8 mouse cellular contexts compared by ENCODE assay signal in the genomic region with DNA sequence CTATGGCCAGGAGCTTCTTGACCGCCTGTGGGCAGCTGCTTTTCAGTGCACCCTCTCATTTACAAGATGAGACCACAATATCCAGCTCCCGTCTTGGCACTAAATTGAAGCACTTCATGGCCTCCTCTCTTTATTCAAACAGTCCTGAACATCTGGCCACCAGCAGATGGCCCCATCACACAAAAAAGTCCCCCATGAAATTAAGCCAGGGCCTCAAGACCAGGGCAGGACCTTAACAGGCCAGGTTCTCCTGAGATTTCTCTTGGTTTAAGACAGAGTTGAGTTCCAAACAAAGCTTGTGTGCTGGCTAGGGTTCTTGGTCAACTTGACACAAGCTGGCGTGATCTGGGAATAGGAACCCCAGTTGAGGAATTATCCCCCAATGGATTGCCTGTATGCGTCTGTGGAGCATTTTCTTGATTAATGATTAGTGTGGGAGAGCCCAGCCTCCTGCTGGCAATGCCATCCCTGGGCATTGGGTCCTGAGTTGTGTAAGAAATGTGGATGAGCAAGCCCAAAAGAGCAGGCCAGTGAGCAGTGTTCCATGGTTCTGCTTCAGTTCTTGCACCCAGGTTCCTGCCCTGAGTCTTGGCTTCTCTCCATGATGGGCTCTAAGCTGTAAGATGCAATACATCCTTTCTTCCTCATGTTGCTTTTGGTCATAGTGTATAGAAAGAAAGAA.
DNase-seq lines count a peak whose midpoint lies in the region; ATAC-seq and TF ChIP-seq lines count a peak whose summit lies in the region.

No protein-coding gene starts in this region.

- no peak overlapping the region for H3K27ac ChIP-seq in hindbrain, embryonic 14.5 days
- H3K27ac ChIP-seq in hindbrain, embryonic 13.5 days, result no peak overlapping the region
- no peak overlapping the region for H3K27ac ChIP-seq in ES-Bruce4 (ENCODE audit: insufficient read depth, low read length)
- H3K27ac ChIP-seq in kidney, postnatal 0 days, result no peak overlapping the region

- no peaks in the 10 kb centered on the region for H3K27me3 ChIP-seq in hindbrain, embryonic 14.5 days (ENCODE audit: control insufficient read depth, insufficient read depth, low read length)
- no peaks in the 10 kb centered on the region for H3K27me3 ChIP-seq in hindbrain, embryonic 13.5 days
- H3K27me3 ChIP-seq in ES-Bruce4 (ENCODE audit: control insufficient read depth, insufficient read depth, low read length, poor library complexity, severe bottlenecking), result no peaks in the 10 kb centered on the region
- no peaks in the 10 kb centered on the region for H3K27me3 ChIP-seq in kidney, postnatal 0 days (ENCODE audit: insufficient read depth, low read length)

- peak; percentile 26 for DNase-seq in hindbrain, embryonic 14.5 days (ENCODE audit: low spot score)
- DNase-seq in c-Kit-positive CD71-positive TER-119-positive erythroid progenitor cells, embryonic 14.5 days (ENCODE audit: low spot score), result peak; percentile 8
- DNase-seq in gastrocnemius, adult 8-10 months (ENCODE audit: low spot score in 2 of 2), result peak; percentile 4 to 33
- DNase-seq in kidney, postnatal 0 days (ENCODE audit: low spot score), result peak; percentile 69
- peak; percentile 32 for DNase-seq in thymus, postnatal 4 days

- no peak overlapping the region for H3K4me2 ChIP-seq in hindbrain, embryonic 14.5 days (replicated peaks)
- H3K4me2 ChIP-seq in hindbrain, embryonic 13.5 days, result no peak overlapping the region
- no peak overlapping the region for H3K4me2 ChIP-seq in kidney, postnatal 0 days (ENCODE audit: low read length)

- H3K4me3 ChIP-seq in hindbrain, embryonic 14.5 days (replicated peaks; ENCODE audit: low read length), result no peak overlapping the region
- H3K4me3 ChIP-seq in hindbrain, embryonic 13.5 days, result no peak overlapping the region
- no peak overlapping the region for H3K4me3 ChIP-seq in ES-Bruce4 (ENCODE audit: low read depth, low read length)
- no peak overlapping the region for H3K4me3 ChIP-seq in kidney, postnatal 0 days (replicated peaks; ENCODE audit: low read depth, low read length)

- 63% methylated on average over 4 of the region's 4 CpGs for WGBS in hindbrain, embryonic 14.5 days
- 58% methylated on average over 4 of the region's 4 CpGs for WGBS in hindbrain, embryonic 13.5 days
- 54% methylated on average over 4 of the region's 4 CpGs for WGBS in kidney, postnatal 0 days

- no peaks in the 10 kb centered on the region for H3K36me3 ChIP-seq in hindbrain, embryonic 14.5 days (replicated peaks; ENCODE audit: control insufficient read depth, insufficient read depth)
- no peaks in the 10 kb centered on the region for H3K36me3 ChIP-seq in hindbrain, embryonic 13.5 days
- no peaks in the 10 kb centered on the region for H3K36me3 ChIP-seq in ES-Bruce4 (ENCODE audit: control insufficient read depth, insufficient read depth, low read length, poor library complexity, severe bottlenecking)
- H3K36me3 ChIP-seq in kidney, postnatal 0 days (ENCODE audit: insufficient read depth, low read length), result no peaks in the 10 kb centered on the region

- ATAC-seq in hindbrain, embryonic 14.5 days (ENCODE audit: low FRiP score), result no peak
- no peak for ATAC-seq in hindbrain, embryonic 13.5 days (ENCODE audit: low FRiP score)
- 0 out of 2 replicates have a peak, but pooled peaks have one; percentile 10 for ATAC-seq in kidney, postnatal 0 days (replicated peaks; ENCODE audit: low FRiP score, low read depth)
- ATAC-seq in megakaryocyte progenitor cell, adult 5-6 weeks (replicated peaks; ENCODE audit: poor library complexity), result peak; percentile 87

- TF ChIP-seq POLR2A in ES-Bruce4 (IDR thresholded peaks at IDR 0.05; ENCODE audit: insufficient read depth, low read length), result no peak

- peak; percentile 35 for TF ChIP-seq CTCF in ES-Bruce4 (IDR thresholded peaks at IDR 0.05; ENCODE audit: low read depth, low read length)
- peak; percentile 73 for TF ChIP-seq CTCF in kidney, postnatal 0 days (IDR thresholded peaks at IDR 0.05; ENCODE audit: low read depth)

- no peaks in the 10 kb centered on the region for H3K4me1 ChIP-seq in hindbrain, embryonic 14.5 days (replicated peaks; ENCODE audit: control insufficient read depth, insufficient read depth, low read length)
- no peaks in the 10 kb centered on the region for H3K4me1 ChIP-seq in hindbrain, embryonic 13.5 days (replicated peaks)
- no peaks in the 10 kb centered on the region for H3K4me1 ChIP-seq in ES-Bruce4 (ENCODE audit: control insufficient read depth, insufficient read depth, low read length)
- no peaks in the 10 kb centered on the region for H3K4me1 ChIP-seq in kidney, postnatal 0 days (replicated peaks; ENCODE audit: insufficient read depth, low read length)

- H3K9ac ChIP-seq in hindbrain, embryonic 14.5 days, result no peak overlapping the region
- no peak overlapping the region for H3K9ac ChIP-seq in hindbrain, embryonic 13.5 days
- no peak overlapping the region for H3K9ac ChIP-seq in ES-Bruce4 (ENCODE audit: low read depth, poor library complexity, severe bottlenecking)
- no peak overlapping the region for H3K9ac ChIP-seq in kidney, postnatal 0 days (ENCODE audit: low read depth, low read length)

- no peak for TF ChIP-seq EP300 in ES-Bruce4 (IDR thresholded peaks at IDR 0.05; ENCODE audit: insufficient read depth, low read depth, low read length)

- no peaks in the 10 kb centered on the region for H3K9me3 ChIP-seq in hindbrain, embryonic 14.5 days (ENCODE audit: control insufficient read depth, low read length)
- no peaks in the 10 kb centered on the region for H3K9me3 ChIP-seq in hindbrain, embryonic 13.5 days
- H3K9me3 ChIP-seq in ES-Bruce4 (replicated peaks; ENCODE audit: control insufficient read depth, insufficient read depth, low read length, poor library complexity, severe bottlenecking), result no peaks in the 10 kb centered on the region
- no peaks in the 10 kb centered on the region for H3K9me3 ChIP-seq in kidney, postnatal 0 days (replicated peaks; ENCODE audit: low read length)

Comparison
In these comparisons a context has a peak if more than half of its experiments do, and no peak if none do; other contexts are left out.
1. ATAC-seq: peak in kidney, postnatal 0 days (single experiment) and megakaryocyte progenitor cell, adult 5-6 weeks (single experiment); none in hindbrain, embryonic 14.5 days (single experiment) and hindbrain, embryonic 13.5 days (single experiment).
2. DNase-seq: peak in every context shown above with its lines; median percentile 69 in kidney, postnatal 0 days; 32 in thymus, postnatal 4 days; 26 in hindbrain, embryonic 14.5 days; 18 in gastrocnemius, adult 8-10 months; 8 in c-Kit-positive CD71-positive TER-119-positive erythroid progenitor cells, embryonic 14.5 days.